Mouse (Mus musculus): ENCODE data around the gene Hacd1.

GRCm38 (mm10) chr2:14065704-14066650 lies 10.0 kb upstream of the Hacd1 start:
- TF ChIP-seq MAX (IDR thresholded peaks at IDR 0.05; ENCODE audit: low read length) (no peak), GATA1 (IDR thresholded peaks at IDR 0.05; ENCODE audit: low read depth, low read length) (no peak), NELFE (IDR thresholded peaks at IDR 0.05; ENCODE audit: low read depth, low read length) (no peak), EP300 (IDR thresholded peaks at IDR 0.05; ENCODE audit: low read depth in 1 of 2, low read length in 2 of 2) (no peak), GABPA (IDR thresholded peaks at IDR 0.05; ENCODE audit: low read depth, low read length) (no peak), CTCF (IDR thresholded peaks at IDR 0.05 in 2 of 3, conservative IDR thresholded peaks at IDR 0.05 in 1 of 3; ENCODE audit: control insufficient read depth in 1 of 3, insufficient read depth in 1 of 3, low read depth in 2 of 3, low read length in 3 of 3, poor library complexity in 1 of 3, severe bottlenecking in 1 of 3) (no peak), SIN3A (IDR thresholded peaks at IDR 0.05; ENCODE audit: low read length) (no peak), MXI1 (IDR thresholded peaks at IDR 0.05; ENCODE audit: low read depth, low read length) (no peak), POLR2A (IDR thresholded peaks at IDR 0.05; ENCODE audit: control insufficient read depth in 1 of 2, insufficient read depth in 1 of 2, low read depth in 1 of 2, low read length in 2 of 2, poor library complexity in 1 of 2) (no peak)

Data from MEL (cell line).